Mouse (Mus musculus) testis, adult 2 months (tissue): ENCODE data around the gene Fam171a2. TPM values are rescaled to one million over a fixed set of nuclear protein-coding genes. Genes with fewer than 3 reads are reported as not detected.

Experiments
- H3K27ac ChIP-seq: fragments of 200-500 bp; 2 replicates; pipeline ENCODE4 v1.5.1; 2012; ENCODE audit warnings: low read depth, low read length; ENCODE audit not compliant: control insufficient read depth, insufficient read depth
- H3K27me3 ChIP-seq: fragments of 200-500 bp; 2 replicates; pipeline ENCODE4 v1.6.1; 2012; ENCODE audit warnings: mild to moderate bottlenecking, low read length, moderate library complexity; ENCODE audit not compliant: control insufficient read depth, insufficient read depth
- H3K36me3 ChIP-seq: fragments of 200-500 bp; 2 replicates; pipeline ENCODE4 v1.6.1; 2012; ENCODE audit warnings: mild to moderate bottlenecking, low read length; ENCODE audit not compliant: control insufficient read depth, insufficient read depth
- H3K4me1 ChIP-seq: fragments of 200-500 bp; 2 replicates; pipeline ENCODE4 v1.6.1; 2012; ENCODE audit warnings: low read length; ENCODE audit not compliant: control insufficient read depth, insufficient read depth
- H3K4me3 ChIP-seq: fragments of 200-500 bp; 2 replicates; pipeline ENCODE4 v1.5.1; 2012; ENCODE audit warnings: low read depth, mild to moderate bottlenecking, low read length, moderate library complexity, mixed read lengths; ENCODE audit not compliant: control insufficient read depth
- CTCF ChIP-seq: fragments of 200-500 bp; IDR thresholded peaks from 2 replicates; pipeline ENCODE4 v1.5.1; 2012; ENCODE audit warnings: low read depth, mild to moderate bottlenecking, inconsistent platforms, low read length, moderate library complexity; ENCODE audit not compliant: control insufficient read depth, insufficient read depth, insufficient replicate concordance
- POLR2A ChIP-seq: fragments of 200-500 bp; IDR thresholded peaks from 2 replicates; pipeline ENCODE4 v1.6.1; 2012; ENCODE audit warnings: low read depth, mild to moderate bottlenecking, inconsistent platforms, low read length, moderate library complexity; ENCODE audit not compliant: control insufficient read depth
- polyA plus RNA-seq: library from polyadenylated mRNA; depleted of rRNA; stranded (reverse); fragments of >200 nt; gene quantifications from 2 replicates; pipeline ENCODE4 v1.2.3, GENCODE M21; 2012

Fam171a2 gene
- polyA plus RNA-seq, 1 experiment = 0.88 TPM

GRCm38 (mm10) chr11:102438212-102439092 is 9.0 kb downstream of the Fam171a2 start:
- peak; percentile 81 for TF ChIP-seq CTCF
- no peak for TF ChIP-seq POLR2A
- no peak overlapping the region for H3K27ac ChIP-seq
- H3K4me1 ChIP-seq = peaks cover 16% of the 10 kb centered on the region
- peak overlapping the region; percentile 85 for H3K4me3 ChIP-seq
- no peaks in the 10 kb centered on the region for H3K36me3 ChIP-seq
- no peaks in the 10 kb centered on the region for H3K27me3 ChIP-seq

- Histone ChIP-seq H3K36me3 (no peaks in the 10 kb centered on the region), H3K4me3 (peak overlapping the region; percentile 85), H3K27ac (no peak overlapping the region), H3K4me1 (peaks cover 16% of the 10 kb centered on the region), H3K27me3 (no peaks in the 10 kb centered on the region)
- no peak for TF ChIP-seq POLR2A
- TF ChIP-seq CTCF = no peak
Measured at GRCm38 (mm10) chr11:102437120-102438061, 10.1 kb downstream of the Fam171a2 start.

- Histone ChIP-seq H3K27me3 (no peaks in the 10 kb centered on the region), H3K27ac (no peak overlapping the region), H3K4me3 (no peak overlapping the region), H3K36me3 (no peaks in the 10 kb centered on the region), H3K4me1 (peaks cover 16% of the 10 kb centered on the region)
- no peak for TF ChIP-seq CTCF
Measured at GRCm38 (mm10) chr11:102436471-102436790, 11.1 kb downstream of the Fam171a2 start.

GRCm38 (mm10) chr11:102435754-102436470 is 11.6 kb downstream of the Fam171a2 start:
- Histone ChIP-seq H3K27me3 (no peaks in the 10 kb centered on the region), H3K27ac (no peak overlapping the region), H3K4me1 (peaks cover 16% of the 10 kb centered on the region), H3K36me3 (no peaks in the 10 kb centered on the region), H3K4me3 (no peak overlapping the region)
- TF ChIP-seq CTCF (no peak), POLR2A (no peak)

GRCm38 (mm10) chr11:102434816-102435705 is 12.4 kb downstream of the Fam171a2 start:
- TF ChIP-seq POLR2A = no peak
- no peak for TF ChIP-seq CTCF
- H3K4me3 ChIP-seq = no peak overlapping the region
- no peaks in the 10 kb centered on the region for H3K27me3 ChIP-seq
- H3K36me3 ChIP-seq = no peaks in the 10 kb centered on the region
- H3K4me1 ChIP-seq = peaks cover 20% of the 10 kb centered on the region
- no peak overlapping the region for H3K27ac ChIP-seq

GRCm38 (mm10) chr11:102434406-102434805 is 13.1 kb downstream of the Fam171a2 start:
- H3K4me1 ChIP-seq = peaks cover 22% of the 10 kb centered on the region
- H3K4me3 ChIP-seq = no peak overlapping the region
- H3K27me3 ChIP-seq = no peaks in the 10 kb centered on the region
- no peaks in the 10 kb centered on the region for H3K36me3 ChIP-seq
- TF ChIP-seq POLR2A (0 out of 2 replicates have a peak, but pooled peaks have one; percentile 19), CTCF (peak; percentile 93)
- no peak overlapping the region for H3K27ac ChIP-seq
